Mouse (Mus musculus) embryonic facial prominence, embryonic 13.5 days (tissue): ENCODE data around the gene Rhobtb1. TPM values are rescaled to one million over a fixed set of nuclear protein-coding genes. Genes with fewer than 3 reads are reported as not detected.

Source experiments
- ATAC-seq: fragments of 200-750 bp; cut with Nextera tagmentation; 2 replicates; pipeline ENCODE4 v1.8.0; 2017; ENCODE audit warnings: low read depth; ENCODE audit not compliant: insufficient number of reproducible peaks, insufficient read depth, low FRiP score, low TSS enrichment
- H3K27ac ChIP-seq: fragments of 300-500 bp; sonication (generic); 2 replicates; pipeline ENCODE4 v1.5.1; 2015; ENCODE audit warnings: moderate library complexity, mild to moderate bottlenecking, inconsistent platforms
- H3K27me3 ChIP-seq: fragments of 300-500 bp; sonication (generic); 2 replicates; pipeline ENCODE4 v1.6.1; 2015; ENCODE audit warnings: mild to moderate bottlenecking, inconsistent platforms
- H3K36me3 ChIP-seq: fragments of 300-500 bp; sonication (generic); 2 replicates; pipeline ENCODE4 v1.6.1; 2015; ENCODE audit warnings: mild to moderate bottlenecking, inconsistent platforms
- H3K4me1 ChIP-seq: fragments of 300-500 bp; sonication (generic); 2 replicates; pipeline ENCODE4 v1.6.1; 2015; ENCODE audit warnings: inconsistent platforms
- H3K4me2 ChIP-seq: fragments of 300-500 bp; sonication (generic); 2 replicates; pipeline ENCODE4 v1.6.1; 2015; ENCODE audit warnings: moderate library complexity, mild to moderate bottlenecking, inconsistent platforms
- H3K4me3 ChIP-seq: fragments of 300-500 bp; sonication (generic); 2 replicates; pipeline ENCODE4 v1.5.1; 2015; ENCODE audit warnings: mild to moderate bottlenecking, inconsistent platforms
- H3K9ac ChIP-seq: fragments of 300-500 bp; sonication (generic); 2 replicates; pipeline ENCODE4 v1.6.1; 2015; ENCODE audit warnings: mild to moderate bottlenecking, inconsistent platforms
- H3K9me3 ChIP-seq: fragments of 300-500 bp; sonication (generic); 2 replicates; pipeline ENCODE4 v1.6.1; 2016; ENCODE audit warnings: inconsistent platforms
- WGBS: fragments of 180-500 bp; shearing (Covaris S2); methylation state at CpG from one replicate; pipeline ENCODE4 v1.1.7; 2015; ENCODE audit warnings: mixed read lengths; 5-methylcytosine and 5-hydroxymethylcytosine counted together
- polyA plus RNA-seq: library from polyadenylated mRNA; unstranded; fragments of >200 nt; fragmentation: Nextera tagmentation; extraction: Ambion mirVana; gene quantifications from 2 replicates; pipeline ENCODE4 v1.2.1, GENCODE M21; 2015

Rhobtb1 gene
- polyA plus RNA-seq, 1 experiment from 2014 or later, result 29.2 TPM

DNA sequence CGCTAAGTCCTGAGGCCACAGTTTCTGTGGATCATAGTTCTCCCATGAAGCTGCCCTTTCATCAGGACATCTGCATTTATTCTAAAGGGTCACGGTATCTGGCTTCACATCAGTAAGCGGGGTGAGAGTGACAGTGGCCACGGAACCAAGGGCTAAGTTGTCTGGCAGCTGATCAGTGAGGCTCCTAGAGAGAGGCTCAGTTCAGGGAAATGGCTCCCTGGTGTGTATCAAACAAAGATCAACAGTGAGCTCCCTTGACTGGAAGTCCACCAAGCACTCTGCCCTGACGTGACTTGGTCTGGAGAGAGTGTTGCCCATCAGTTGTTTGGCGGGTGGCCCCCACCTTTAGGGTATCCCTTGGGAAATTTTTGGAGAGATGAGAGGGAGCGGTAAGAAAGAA, 73.0 kb downstream of the Rhobtb1 start:
- Histone ChIP-seq H3K27me3 (no peaks in the 10 kb centered on the region), H3K4me1 (no peaks in the 10 kb centered on the region), H3K36me3 (peaks cover 29% of the 10 kb centered on the region), H3K9me3 (no peaks in the 10 kb centered on the region), H3K27ac (no peak overlapping the region), H3K4me2 (no peak overlapping the region), H3K9ac (no peak overlapping the region), H3K4me3 (no peak overlapping the region)
- 70% methylated on average over 7 of the region's 7 CpGs for WGBS
- no peak for ATAC-seq

- H3K4me1 ChIP-seq, result no peaks in the 10 kb centered on the region
- H3K9me3 ChIP-seq, result no peaks in the 10 kb centered on the region
- WGBS, result 95% methylated on average over 5 of the region's 5 CpGs
- no peak overlapping the region for H3K9ac ChIP-seq
- H3K36me3 ChIP-seq, result peaks cover 27% of the 10 kb centered on the region
- no peak for ATAC-seq
- no peaks in the 10 kb centered on the region for H3K27me3 ChIP-seq
- no peak overlapping the region for H3K4me2 ChIP-seq
- H3K27ac ChIP-seq, result no peak overlapping the region
- no peak overlapping the region for H3K4me3 ChIP-seq
These were observed 74.2 kb downstream of the Rhobtb1 start for GRCm38 (mm10) chr10:69225471-69225870.

DNA sequence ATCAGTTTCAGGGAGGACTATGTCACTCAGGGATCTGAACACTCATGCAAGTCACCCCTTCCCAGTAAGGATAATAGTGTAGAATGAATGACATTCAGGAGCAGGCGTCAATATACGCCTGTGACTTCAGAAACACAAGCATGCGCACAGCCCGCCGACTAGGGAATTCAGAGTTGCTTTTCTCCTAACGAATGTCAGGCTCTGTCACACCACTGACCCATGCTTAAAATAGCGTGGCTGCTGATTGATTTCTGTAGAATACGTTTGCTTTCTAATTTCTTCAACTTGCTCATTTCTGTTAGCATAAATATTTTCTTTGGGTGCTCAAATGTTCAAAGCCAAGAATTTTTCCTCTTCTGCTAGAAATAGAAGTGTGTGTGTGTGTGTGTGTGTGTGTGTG, 74.7 kb downstream of the Rhobtb1 start:
- Histone ChIP-seq H3K4me2 (no peak overlapping the region), H3K27me3 (no peaks in the 10 kb centered on the region), H3K9me3 (no peaks in the 10 kb centered on the region), H3K4me3 (no peak overlapping the region), H3K4me1 (no peaks in the 10 kb centered on the region), H3K36me3 (peaks cover 27% of the 10 kb centered on the region), H3K27ac (no peak overlapping the region), H3K9ac (no peak overlapping the region)
- no peak for ATAC-seq
- WGBS, result 79% methylated on average over 8 of the region's 8 CpGs

DNA sequence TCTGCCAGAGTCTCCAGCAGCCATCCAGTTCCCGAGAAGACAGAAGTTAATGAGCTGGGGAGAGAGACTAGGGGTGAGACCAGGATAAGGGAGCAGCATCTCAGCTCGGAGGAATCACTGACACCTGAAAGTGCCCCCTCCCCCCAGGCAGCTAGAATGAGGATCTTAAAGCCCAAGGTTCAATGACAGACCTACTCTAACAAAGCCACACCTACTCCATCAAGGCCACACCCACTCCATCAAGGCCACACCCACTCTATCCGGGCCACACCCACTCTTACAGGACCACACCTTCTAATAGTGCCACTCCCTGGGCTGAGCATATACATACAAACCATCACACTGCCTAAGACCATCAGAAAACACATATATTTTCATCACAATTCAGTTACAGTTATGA, 86.0 kb downstream of the Rhobtb1 start:
- Histone ChIP-seq H3K27ac (no peak overlapping the region), H3K36me3 (peaks cover 8% of the 10 kb centered on the region; the same call in 1 of the 2 replicates), H3K9ac (no peak overlapping the region), H3K4me2 (no peak overlapping the region), H3K4me3 (no peak overlapping the region), H3K9me3 (no peaks in the 10 kb centered on the region), H3K4me1 (no peaks in the 10 kb centered on the region), H3K27me3 (no peaks in the 10 kb centered on the region)
- 85% methylated on average over 3 of the region's 3 CpGs for WGBS
- no peak for ATAC-seq

GRCm38 (mm10) chr10:69237781-69238180, 86.5 kb downstream of the Rhobtb1 start:
- WGBS, result 95% methylated on average over 9 of the region's 9 CpGs
- H3K4me2 ChIP-seq, result no peak overlapping the region
- H3K4me3 ChIP-seq, result no peak overlapping the region

GRCm38 (mm10) chr10:69238311-69238710, 87.1 kb downstream of the Rhobtb1 start:
- Histone ChIP-seq H3K27me3 (no peaks in the 10 kb centered on the region), H3K4me2 (no peak overlapping the region), H3K4me1 (no peaks in the 10 kb centered on the region), H3K27ac (no peak overlapping the region), H3K36me3 (peaks cover 11% of the 10 kb centered on the region; the same call in 1 of the 2 replicates), H3K4me3 (no peak overlapping the region), H3K9ac (no peak overlapping the region), H3K9me3 (no peaks in the 10 kb centered on the region)
- ATAC-seq, result no peak
- WGBS, result 85% methylated on average over 6 of the region's 6 CpGs

More at GRCm38 (mm10) chr10:69237781-69238180, 86.5 kb downstream of the Rhobtb1 start:
- no peak for ATAC-seq
- Histone ChIP-seq H3K27ac (no peak overlapping the region), H3K36me3 (peaks cover 11% of the 10 kb centered on the region; the same call in 1 of the 2 replicates), H3K9me3 (no peaks in the 10 kb centered on the region), H3K27me3 (no peaks in the 10 kb centered on the region), H3K9ac (no peak overlapping the region), H3K4me1 (no peaks in the 10 kb centered on the region)

- peaks cover 11% of the 10 kb centered on the region; the same call in 1 of the 2 replicates for H3K36me3 ChIP-seq
- ATAC-seq, result no peak
- H3K4me2 ChIP-seq, result no peak overlapping the region
- no peak overlapping the region for H3K9ac ChIP-seq
- no peak overlapping the region for H3K4me3 ChIP-seq
- no peaks in the 10 kb centered on the region for H3K9me3 ChIP-seq
- H3K27me3 ChIP-seq, result no peaks in the 10 kb centered on the region
- WGBS, result 89% methylated on average over 2 of the region's 2 CpGs
- H3K27ac ChIP-seq, result no peak overlapping the region
- H3K4me1 ChIP-seq, result no peaks in the 10 kb centered on the region
These were observed 89.3 kb downstream of the Rhobtb1 start for GRCm38 (mm10) chr10:69240530-69240929.

- H3K9ac ChIP-seq, result no peak overlapping the region
- no peak for ATAC-seq
- H3K9me3 ChIP-seq, result no peaks in the 10 kb centered on the region
- H3K27ac ChIP-seq, result no peak overlapping the region
- H3K4me1 ChIP-seq, result no peaks in the 10 kb centered on the region
- peaks cover 15% of the 10 kb centered on the region for H3K36me3 ChIP-seq
- no peak overlapping the region for H3K4me3 ChIP-seq
- no peaks in the 10 kb centered on the region for H3K27me3 ChIP-seq
- 89% methylated on average over 4 of the region's 4 CpGs for WGBS
- H3K4me2 ChIP-seq, result no peak overlapping the region
These were observed 93.9 kb downstream of the Rhobtb1 start for GRCm38 (mm10) chr10:69245151-69245550.

GRCm38 (mm10) chr10:69245906-69246668, 94.9 kb downstream of the Rhobtb1 start:
- WGBS, result 87% methylated on average over 10 of the region's 10 CpGs
- Histone ChIP-seq H3K9ac (no peak overlapping the region), H3K27me3 (no peaks in the 10 kb centered on the region), H3K4me2 (no peak overlapping the region), H3K36me3 (peaks cover 23% of the 10 kb centered on the region), H3K4me3 (no peak overlapping the region), H3K9me3 (no peaks in the 10 kb centered on the region), H3K27ac (no peak overlapping the region), H3K4me1 (no peaks in the 10 kb centered on the region)
- no peak for ATAC-seq

DNA sequence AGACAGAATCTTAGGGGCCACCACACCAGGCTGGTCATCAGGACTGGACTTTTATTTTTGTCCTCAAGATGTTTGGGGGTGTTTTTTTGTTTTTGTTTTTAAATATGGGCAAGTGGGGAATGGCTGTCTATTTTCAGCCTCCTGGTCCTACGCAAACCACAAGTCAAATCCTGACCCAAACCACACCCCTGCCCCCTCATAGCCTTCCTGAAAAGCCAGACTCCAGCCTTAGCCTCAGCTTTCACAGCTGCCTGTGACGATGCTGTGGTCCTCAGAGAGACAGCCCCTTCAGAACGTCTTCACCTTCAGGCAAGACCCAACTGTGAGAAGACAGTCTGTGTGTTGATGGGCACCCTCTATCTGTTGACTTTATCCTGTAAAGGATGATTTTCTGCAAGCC, 95.5 kb downstream of the Rhobtb1 start:
- H3K4me1 ChIP-seq, result no peaks in the 10 kb centered on the region
- H3K9ac ChIP-seq, result no peak overlapping the region
- H3K9me3 ChIP-seq, result no peaks in the 10 kb centered on the region
- no peaks in the 10 kb centered on the region for H3K27me3 ChIP-seq
- 84% methylated on average over 3 of the region's 3 CpGs for WGBS
- no peak overlapping the region for H3K27ac ChIP-seq
- peaks cover 27% of the 10 kb centered on the region for H3K36me3 ChIP-seq
- H3K4me3 ChIP-seq, result no peak overlapping the region
- no peak for ATAC-seq
- no peak overlapping the region for H3K4me2 ChIP-seq

- Histone ChIP-seq H3K27ac (no peak overlapping the region), H3K4me2 (no peak overlapping the region), H3K9me3 (no peaks in the 10 kb centered on the region), H3K4me3 (no peak overlapping the region), H3K36me3 (peaks cover 30% of the 10 kb centered on the region), H3K9ac (no peak overlapping the region), H3K4me1 (peaks cover 2% of the 10 kb centered on the region), H3K27me3 (no peaks in the 10 kb centered on the region)
- 93% methylated on average over 7 of the region's 7 CpGs for WGBS
- no peak for ATAC-seq
These were observed 96.2 kb downstream of the Rhobtb1 start for GRCm38 (mm10) chr10:69247311-69248033.
